Mouse (Mus musculus): ENCODE results near the gene Ttc7b. TPM values are rescaled to one million over a fixed set of nuclear protein-coding genes. Genes with fewer than 3 reads are reported as not detected.

The Ttc7b gene
- total and polyA plus RNA-seq, 2 experiments = 7.7 to 10.7 TPM

GRCm38 (mm10) chr12:100304280-100304679 is 216.3 kb downstream of the Ttc7b start:
- no peak overlapping the region for H3K9ac ChIP-seq (ENCODE audit: low read depth, low read length)
- no peak overlapping the region for H3K4me3 ChIP-seq (ENCODE audit: insufficient read depth, low read depth, low read length)
- 100% methylated on average over 2 of the region's 2 CpGs for WGBS
- no peaks in the 10 kb centered on the region for H3K79me2 ChIP-seq (ENCODE audit: control insufficient read depth, insufficient read depth, low read length)
- DNase-seq (ENCODE audit: extremely low read depth, low read depth, low spot score) = no peak
- H3K27ac ChIP-seq (replicated peaks; ENCODE audit: insufficient read depth, low read depth, low read length) = no peak overlapping the region
- TF ChIP-seq POLR2A (IDR thresholded peaks at IDR 0.05; ENCODE audit: extremely low read depth, insufficient read depth, low read length) (no peak), CTCF (IDR thresholded peaks at IDR 0.05; ENCODE audit: low read depth, low read length) (no peak)
- H3K4me1 ChIP-seq (ENCODE audit: control insufficient read depth, insufficient read depth, low read length) = no peaks in the 10 kb centered on the region
- H3K36me3 ChIP-seq (ENCODE audit: control insufficient read depth, insufficient read depth, low read length) = peaks cover 2% of the 10 kb centered on the region; the same call in 1 of the 2 replicates
- no peaks in the 10 kb centered on the region for H3K27me3 ChIP-seq (ENCODE audit: control insufficient read depth, insufficient read depth, low read length)

DNA sequence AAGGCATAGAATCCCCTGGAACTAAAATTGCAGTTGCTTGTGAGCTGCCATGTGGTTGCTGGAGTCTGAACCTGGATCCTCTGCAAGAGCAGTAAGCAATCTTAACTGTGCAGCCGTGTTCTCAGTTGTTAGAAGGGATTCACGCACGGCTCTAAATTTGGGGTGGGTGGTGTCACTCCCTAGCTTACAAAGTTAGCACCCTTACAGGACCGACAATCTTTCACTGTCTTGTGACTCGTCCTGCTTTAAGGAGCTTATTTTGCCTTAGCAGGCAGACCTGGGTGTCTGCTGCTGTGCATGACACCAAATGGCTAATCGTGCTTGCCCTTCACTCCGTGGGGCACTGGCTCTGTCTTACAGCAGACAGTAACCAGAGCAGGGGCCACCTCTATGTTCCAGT is 217.5 kb downstream of the Ttc7b start:
- DNase-seq (ENCODE audit: extremely low read depth, low read depth, low spot score) = no peak
- Histone ChIP-seq H3K4me1 (ENCODE audit: control insufficient read depth, insufficient read depth, low read length) (no peaks in the 10 kb centered on the region), H3K27me3 (ENCODE audit: control insufficient read depth, insufficient read depth, low read length) (no peaks in the 10 kb centered on the region), H3K4me3 (ENCODE audit: insufficient read depth, low read depth, low read length) (no peak overlapping the region), H3K36me3 (ENCODE audit: control insufficient read depth, insufficient read depth, low read length) (peaks cover 2% of the 10 kb centered on the region; the same call in 1 of the 2 replicates), H3K27ac (replicated peaks; ENCODE audit: insufficient read depth, low read depth, low read length) (no peak overlapping the region), H3K79me2 (ENCODE audit: control insufficient read depth, insufficient read depth, low read length) (no peaks in the 10 kb centered on the region), H3K9ac (ENCODE audit: low read depth, low read length) (no peak overlapping the region)
- 92% methylated on average over 7 of the region's 7 CpGs for WGBS
- TF ChIP-seq CTCF (IDR thresholded peaks at IDR 0.05; ENCODE audit: low read depth, low read length) (no peak), POLR2A (IDR thresholded peaks at IDR 0.05; ENCODE audit: extremely low read depth, insufficient read depth, low read length) (no peak)

DNA sequence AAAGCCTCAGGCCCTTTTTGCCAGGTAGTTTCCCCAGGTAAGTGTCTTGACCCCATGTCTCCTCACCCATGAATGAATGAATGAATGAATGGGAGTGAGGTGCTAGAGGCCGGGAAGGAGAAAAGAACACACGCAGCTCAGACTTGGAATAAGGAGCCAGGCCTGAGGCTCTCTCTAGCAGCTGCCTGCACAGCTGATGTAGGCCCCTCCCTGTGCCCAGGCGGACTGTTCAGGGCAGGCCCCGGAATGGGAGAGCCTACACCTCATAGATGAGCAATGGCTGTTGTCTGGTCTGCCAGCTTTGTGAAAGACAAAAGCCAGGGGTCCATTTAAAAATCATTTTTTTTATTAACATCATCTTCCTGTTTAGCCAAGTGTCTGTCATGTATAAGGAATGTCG is 220.2 kb downstream of the Ttc7b start:
- TF ChIP-seq CTCF (IDR thresholded peaks at IDR 0.05; ENCODE audit: low read depth, low read length) (no peak), POLR2A (IDR thresholded peaks at IDR 0.05; ENCODE audit: extremely low read depth, insufficient read depth, low read length) (no peak)
- H3K9ac ChIP-seq (ENCODE audit: low read depth, low read length) = no peak overlapping the region
- H3K36me3 ChIP-seq (ENCODE audit: control insufficient read depth, insufficient read depth, low read length) = peaks cover 2% of the 10 kb centered on the region; the same call in 1 of the 2 replicates
- WGBS = 94% methylated on average over 5 of the region's 5 CpGs
- no peak for DNase-seq (ENCODE audit: extremely low read depth, low read depth, low spot score)
- H3K27me3 ChIP-seq (ENCODE audit: control insufficient read depth, insufficient read depth, low read length) = no peaks in the 10 kb centered on the region
- no peaks in the 10 kb centered on the region for H3K4me1 ChIP-seq (ENCODE audit: control insufficient read depth, insufficient read depth, low read length)
- no peaks in the 10 kb centered on the region for H3K79me2 ChIP-seq (ENCODE audit: control insufficient read depth, insufficient read depth, low read length)
- no peak overlapping the region for H3K4me3 ChIP-seq (ENCODE audit: insufficient read depth, low read depth, low read length)
- no peak overlapping the region for H3K27ac ChIP-seq (replicated peaks; ENCODE audit: insufficient read depth, low read depth, low read length)

- Histone ChIP-seq H3K4me1 (ENCODE audit: control insufficient read depth, insufficient read depth, low read length) (no peaks in the 10 kb centered on the region), H3K36me3 (ENCODE audit: control insufficient read depth, insufficient read depth, low read length) (peaks cover 2% of the 10 kb centered on the region; the same call in 1 of the 2 replicates), H3K9ac (ENCODE audit: low read depth, low read length) (no peak overlapping the region), H3K27me3 (ENCODE audit: control insufficient read depth, insufficient read depth, low read length) (no peaks in the 10 kb centered on the region), H3K4me3 (ENCODE audit: insufficient read depth, low read depth, low read length) (no peak overlapping the region), H3K27ac (replicated peaks; ENCODE audit: insufficient read depth, low read depth, low read length) (no peak overlapping the region), H3K79me2 (ENCODE audit: control insufficient read depth, insufficient read depth, low read length) (no peaks in the 10 kb centered on the region)
- TF ChIP-seq POLR2A (IDR thresholded peaks at IDR 0.05; ENCODE audit: extremely low read depth, insufficient read depth, low read length) (no peak), CTCF (IDR thresholded peaks at IDR 0.05; ENCODE audit: low read depth, low read length) (no peak)
- no peak for DNase-seq (ENCODE audit: extremely low read depth, low read depth, low spot score)
- WGBS = 69% methylated on average over 8 of the region's 8 CpGs
These were observed 221.3 kb downstream of the Ttc7b start for GRCm38 (mm10) chr12:100299322-100299726.

DNA sequence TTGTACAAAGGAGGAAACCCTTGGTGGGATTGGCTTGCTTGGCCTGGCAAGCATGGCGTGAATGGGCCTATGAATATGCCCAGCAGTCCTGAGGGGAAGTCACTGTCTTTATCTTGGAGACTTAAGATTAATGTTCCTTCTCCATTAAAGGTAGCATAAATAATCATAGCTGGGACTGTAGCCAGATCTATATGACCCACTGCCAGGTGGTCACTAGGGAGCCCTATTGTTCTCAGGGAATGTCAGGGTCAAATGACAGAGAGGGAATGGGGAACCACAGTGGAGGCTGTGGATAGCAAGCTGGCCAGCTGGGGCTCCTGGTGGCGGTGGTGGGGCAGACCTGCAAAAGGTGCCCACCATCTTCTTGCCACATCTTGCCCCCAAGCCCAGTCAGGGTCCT is 221.8 kb downstream of the Ttc7b start:
- no peak overlapping the region for H3K9ac ChIP-seq (ENCODE audit: low read depth, low read length)
- peaks cover 2% of the 10 kb centered on the region; the same call in 1 of the 2 replicates for H3K36me3 ChIP-seq (ENCODE audit: control insufficient read depth, insufficient read depth, low read length)
- DNase-seq (ENCODE audit: extremely low read depth, low read depth, low spot score) = no peak
- H3K4me3 ChIP-seq (ENCODE audit: insufficient read depth, low read depth, low read length) = no peak overlapping the region
- H3K27me3 ChIP-seq (ENCODE audit: control insufficient read depth, insufficient read depth, low read length) = no peaks in the 10 kb centered on the region
- no peak overlapping the region for H3K27ac ChIP-seq (replicated peaks; ENCODE audit: insufficient read depth, low read depth, low read length)
- H3K79me2 ChIP-seq (ENCODE audit: control insufficient read depth, insufficient read depth, low read length) = no peaks in the 10 kb centered on the region
- WGBS = 87% methylated on average over 2 of the region's 2 CpGs
- H3K4me1 ChIP-seq (ENCODE audit: control insufficient read depth, insufficient read depth, low read length) = no peaks in the 10 kb centered on the region
- no peak for TF ChIP-seq POLR2A (IDR thresholded peaks at IDR 0.05; ENCODE audit: extremely low read depth, insufficient read depth, low read length)
- TF ChIP-seq CTCF (IDR thresholded peaks at IDR 0.05; ENCODE audit: low read depth, low read length) = no peak

- Histone ChIP-seq H3K79me2 (ENCODE audit: control insufficient read depth, insufficient read depth, low read length) (no peaks in the 10 kb centered on the region), H3K4me3 (ENCODE audit: insufficient read depth, low read depth, low read length) (no peak overlapping the region), H3K27ac (replicated peaks; ENCODE audit: insufficient read depth, low read depth, low read length) (no peak overlapping the region), H3K27me3 (ENCODE audit: control insufficient read depth, insufficient read depth, low read length) (no peaks in the 10 kb centered on the region), H3K36me3 (ENCODE audit: control insufficient read depth, insufficient read depth, low read length) (peaks cover 2% of the 10 kb centered on the region; the same call in 1 of the 2 replicates), H3K9ac (ENCODE audit: low read depth, low read length) (no peak overlapping the region), H3K4me1 (ENCODE audit: control insufficient read depth, insufficient read depth, low read length) (no peaks in the 10 kb centered on the region)
- 94% methylated on average over 4 of the region's 4 CpGs for WGBS
- DNase-seq (ENCODE audit: extremely low read depth, low read depth, low spot score) = no peak
- TF ChIP-seq CTCF (IDR thresholded peaks at IDR 0.05; ENCODE audit: low read depth, low read length) (no peak), POLR2A (IDR thresholded peaks at IDR 0.05; ENCODE audit: extremely low read depth, insufficient read depth, low read length) (no peak)
These were observed 222.7 kb downstream of the Ttc7b start for GRCm38 (mm10) chr12:100297961-100298360.
